Mouse (Mus musculus) lung, embryonic 14.5 days (tissue): ENCODE measurements at regions not wholly inside any gene's neighbourhood (a gene's known extent, or its start where the extent isn't known, plus 50 kb on each side); places are given as distances from the start of the nearest gene placed in this dataset.
A peak's percentile ranks its signal among the peaks of the same experiment; 100 is the strongest.

ENCODE experiments used
- ATAC-seq: fragments of 200-750 bp; cut with Nextera tagmentation; 2 replicates; pipeline ENCODE4 v1.8.0; 2017; ENCODE audit warnings: mild to moderate bottlenecking, moderate TSS enrichment, moderate library complexity; ENCODE audit not compliant: insufficient read depth
- DNase-seq: peaks from one replicate; pipeline ENCODE4 v3.0.0-alpha.2; 2015
- H3K27ac ChIP-seq: fragments of 300-500 bp; sonication (generic); 2 replicates; pipeline ENCODE4 v1.5.1; 2014; ENCODE audit warnings: low read depth, mild to moderate bottlenecking, moderate library complexity
- H3K27me3 ChIP-seq: fragments of 300-500 bp; sonication (generic); 2 replicates; pipeline ENCODE4 v1.6.1; 2014; ENCODE audit warnings: low read length, control low read depth; ENCODE audit not compliant: insufficient read depth
- H3K36me3 ChIP-seq: fragments of 300-500 bp; sonication (generic); 2 replicates; pipeline ENCODE4 v1.6.1; 2014; ENCODE audit warnings: control low read depth; ENCODE audit not compliant: insufficient read depth
- H3K4me1 ChIP-seq: fragments of 300-500 bp; sonication (generic); 2 replicates; pipeline ENCODE4 v1.6.1; 2014; ENCODE audit warnings: antibody characterized with exemption, control low read depth; ENCODE audit not compliant: insufficient read depth
- H3K4me2 ChIP-seq: fragments of 300-500 bp; sonication (generic); 2 replicates; pipeline ENCODE4 v1.6.1; 2014; ENCODE audit warnings: mild to moderate bottlenecking
- H3K4me3 ChIP-seq: fragments of 300-500 bp; sonication (generic); 2 replicates; pipeline ENCODE4 v1.5.1; 2014; ENCODE audit warnings: low read depth, low read length
- H3K9ac ChIP-seq: fragments of 300-500 bp; sonication (generic); 2 replicates; pipeline ENCODE4 v1.6.1; 2014
- H3K9me3 ChIP-seq: fragments of 300-500 bp; sonication (generic); 2 replicates; pipeline ENCODE4 v1.6.1; 2016; ENCODE audit warnings: low read depth, low read length, control low read depth
- CTCF ChIP-seq: IDR thresholded peaks from 2 replicates; pipeline ENCODE4 v1.5.1; 2016; ENCODE audit warnings: antibody characterized with exemption, low read depth
- WGBS: fragments of 180-500 bp; shearing (Covaris S2); extraction: QIAGEN DNeasy Blood & Tissue Kit; methylation state at CpG from one replicate; pipeline ENCODE4 v1.1.7; 2014; 5-methylcytosine and 5-hydroxymethylcytosine counted together

- H3K27ac ChIP-seq = no peak overlapping the region
- H3K9me3 ChIP-seq = no peaks in the 10 kb centered on the region
- no peaks in the 10 kb centered on the region for H3K36me3 ChIP-seq
- ATAC-seq (no peak), DNase-seq (no peak)
- H3K4me3 ChIP-seq = no peak overlapping the region
- H3K9ac ChIP-seq = no peak overlapping the region
- no peaks in the 10 kb centered on the region for H3K4me1 ChIP-seq
- 66% methylated on average over 2 of the region's 2 CpGs for WGBS
- H3K4me2 ChIP-seq = no peak overlapping the region
- TF ChIP-seq CTCF = no peak
- H3K27me3 ChIP-seq = no peaks in the 10 kb centered on the region
These were observed 142.4 kb upstream of the Phactr1 start for GRCm38 (mm10) chr13:42538046-42538445.

- Histone ChIP-seq H3K9me3 (no peaks in the 10 kb centered on the region), H3K4me3 (no peak overlapping the region), H3K27me3 (no peaks in the 10 kb centered on the region), H3K4me1 (0 out of 2 replicates have a peak, but pooled peaks cover 5% of the 10 kb centered on the region), H3K9ac (no peak overlapping the region), H3K36me3 (no peaks in the 10 kb centered on the region), H3K4me2 (no peak overlapping the region), H3K27ac (no peak overlapping the region)
- no peak for TF ChIP-seq CTCF
- DNase-seq = peak; percentile 14
- no peak for ATAC-seq
- WGBS = 44% methylated on average over 4 of the region's 4 CpGs
These were observed 135.8 kb upstream of the Phactr1 start for GRCm38 (mm10) chr13:42544536-42545094.

GRCm38 (mm10) chr13:42546389-42546788, 134.0 kb upstream of the Phactr1 start:
- no peak overlapping the region for H3K4me2 ChIP-seq
- H3K9ac ChIP-seq = no peak overlapping the region
- H3K4me3 ChIP-seq = no peak overlapping the region
- ATAC-seq (no peak), DNase-seq (no peak)
- no peaks in the 10 kb centered on the region for H3K27me3 ChIP-seq
- no peak overlapping the region for H3K27ac ChIP-seq
- 55% methylated on average over 4 of the region's 4 CpGs for WGBS
- 0 out of 2 replicates have a peak, but pooled peaks cover 5% of the 10 kb centered on the region for H3K4me1 ChIP-seq
- H3K9me3 ChIP-seq = no peaks in the 10 kb centered on the region
- no peak for TF ChIP-seq CTCF
- H3K36me3 ChIP-seq = no peaks in the 10 kb centered on the region

GRCm38 (mm10) chr13:42546851-42547250, 133.6 kb upstream of the Phactr1 start:
- H3K4me2 ChIP-seq = no peak overlapping the region
- no peaks in the 10 kb centered on the region for H3K9me3 ChIP-seq
- H3K27ac ChIP-seq = no peak overlapping the region
- TF ChIP-seq CTCF = no peak
- H3K9ac ChIP-seq = no peak overlapping the region
- no peak for DNase-seq
- H3K27me3 ChIP-seq = no peaks in the 10 kb centered on the region
- no peak overlapping the region for H3K4me3 ChIP-seq
- H3K4me1 ChIP-seq = 0 out of 2 replicates have a peak, but pooled peaks cover 5% of the 10 kb centered on the region
- no peak for ATAC-seq
- H3K36me3 ChIP-seq = no peaks in the 10 kb centered on the region
- 74% methylated on average over 10 of the region's 10 CpGs for WGBS

GRCm38 (mm10) chr13:42549021-42549559, 131.3 kb upstream of the Phactr1 start:
- Histone ChIP-seq H3K4me1 (0 out of 2 replicates have a peak, but pooled peaks cover 5% of the 10 kb centered on the region), H3K9me3 (no peaks in the 10 kb centered on the region), H3K4me2 (no peak overlapping the region), H3K27me3 (no peaks in the 10 kb centered on the region), H3K9ac (no peak overlapping the region), H3K4me3 (no peak overlapping the region), H3K27ac (no peak overlapping the region), H3K36me3 (no peaks in the 10 kb centered on the region)
- WGBS = 53% methylated on average over 5 of the region's 5 CpGs
- no peak for ATAC-seq
- DNase-seq = peak; percentile 60
- TF ChIP-seq CTCF = no peak

- DNase-seq = no peak
- WGBS = 81% methylated on average over 4 of the region's 4 CpGs
- H3K4me2 ChIP-seq = no peak overlapping the region
- H3K4me3 ChIP-seq = no peak overlapping the region
- no peaks in the 10 kb centered on the region for H3K27me3 ChIP-seq
- no peak overlapping the region for H3K9ac ChIP-seq
- H3K9me3 ChIP-seq = no peaks in the 10 kb centered on the region
- no peak for TF ChIP-seq CTCF
- ATAC-seq = no peak
- H3K27ac ChIP-seq = no peak overlapping the region
- no peaks in the 10 kb centered on the region for H3K4me1 ChIP-seq
- H3K36me3 ChIP-seq = no peaks in the 10 kb centered on the region
These were observed 125.5 kb upstream of the Phactr1 start for GRCm38 (mm10) chr13:42554961-42555360.

- H3K9me3 ChIP-seq = no peaks in the 10 kb centered on the region
- no peak for TF ChIP-seq CTCF
These were observed 121.9 kb upstream of the Phactr1 start for GRCm38 (mm10) chr13:42558526-42558925.

More at GRCm38 (mm10) chr13:42558526-42558925, 121.9 kb upstream of the Phactr1 start:
- Histone ChIP-seq H3K27ac (no peak overlapping the region), H3K36me3 (no peaks in the 10 kb centered on the region), H3K27me3 (no peaks in the 10 kb centered on the region), H3K4me1 (no peaks in the 10 kb centered on the region), H3K4me2 (no peak overlapping the region), H3K9ac (no peak overlapping the region), H3K4me3 (no peak overlapping the region)
- ATAC-seq = no peak
- DNase-seq = no peak
- WGBS = 83% methylated on average over 3 of the region's 3 CpGs
